Comparison of ENCODE assay signal across 36 mouse cellular contexts in genomic region chr16:92507573-92507972, GRCm38 (mm10). TPM values are rescaled to one million over a fixed set of nuclear protein-coding genes. Genes with fewer than 3 reads are reported as not detected.
"Had no signal": no experiment of that assay in that cellular context is flagged by ENCODE, and none has a peak within 500 bp of the region (broad histone marks: within the 10 kb centered on the region; RNA-seq: fewer than 3 reads in every experiment).

No protein-coding gene starts in this region.

- H3K9me3 ChIP-seq: heart, embryonic 10.5 days; heart, embryonic 12.5 days; heart, embryonic 13.5 days; heart, embryonic 15.5 days; hindbrain, embryonic 10.5 days; hindbrain, embryonic 12.5 days; hindbrain, embryonic 13.5 days; hindbrain, embryonic 15.5 days; intestine, embryonic 15.5 days; kidney, embryonic 15.5 days had no signal

- H3K4me3 ChIP-seq: heart, adult 2 months; heart, embryonic 10.5 days; heart, embryonic 12.5 days; heart, embryonic 13.5 days; heart, embryonic 15.5 days; hindbrain, embryonic 10.5 days; hindbrain, embryonic 12.5 days; hindbrain, embryonic 13.5 days; hindbrain, embryonic 15.5 days; intestine, embryonic 15.5 days; kidney, embryonic 15.5 days; layer of hippocampus, adult 2 months had no signal

- ATAC-seq: hindbrain, embryonic 16.5 days; hindbrain, postnatal 0 days; inflammation-experienced regulatory T-cells, adult 6 months; intestine, embryonic 15.5 days; intestine, embryonic 16.5 days; intestine, postnatal 0 days had no signal

- H3K27ac ChIP-seq: heart, adult 2 months; heart, embryonic 10.5 days; heart, embryonic 13.5 days; heart, embryonic 15.5 days; hindbrain, embryonic 10.5 days; hindbrain, embryonic 12.5 days; hindbrain, embryonic 13.5 days; hindbrain, embryonic 14.5 days; hindbrain, embryonic 15.5 days; hindbrain, postnatal 0 days; intestine, embryonic 15.5 days; kidney, embryonic 15.5 days; kidney, postnatal 0 days; layer of hippocampus, adult 2 months had no signal

- H3K36me3 ChIP-seq: heart, embryonic 10.5 days; heart, embryonic 12.5 days; heart, embryonic 13.5 days; heart, embryonic 15.5 days; hindbrain, embryonic 10.5 days; hindbrain, embryonic 12.5 days; hindbrain, embryonic 13.5 days; hindbrain, embryonic 15.5 days; intestine, embryonic 15.5 days; kidney, embryonic 15.5 days had no signal

- H3K4me1 ChIP-seq: heart, embryonic 12.5 days; heart, embryonic 13.5 days; heart, embryonic 15.5 days; hindbrain, embryonic 12.5 days; hindbrain, embryonic 13.5 days; intestine, embryonic 15.5 days; kidney, embryonic 15.5 days had no signal

- H3K9ac ChIP-seq: heart, embryonic 12.5 days; heart, embryonic 13.5 days; heart, embryonic 15.5 days; hindbrain, embryonic 12.5 days; hindbrain, embryonic 13.5 days; hindbrain, embryonic 14.5 days; hindbrain, embryonic 15.5 days; intestine, embryonic 15.5 days; kidney, embryonic 15.5 days had no signal

- H3K4me2 ChIP-seq: heart, embryonic 11.5 days; heart, embryonic 12.5 days; heart, embryonic 13.5 days; heart, embryonic 15.5 days; hindbrain, embryonic 12.5 days; hindbrain, embryonic 13.5 days; hindbrain, embryonic 14.5 days; hindbrain, embryonic 15.5 days; intestine, embryonic 15.5 days; kidney, embryonic 15.5 days had no signal

- DNase-seq: heart, adult 18-20 months; heart, adult 2 months; heart, postnatal 10 days; heart, postnatal 14 days; heart, postnatal 36 days; heart, postnatal 4 days; kidney, adult 11 months; kidney, adult 18-20 months; kidney, adult 2 months; kidney, adult 8-10 months; kidney, adult 9 months; kidney, postnatal 10 days; kidney, postnatal 14 days; kidney, postnatal 25 days; kidney, postnatal 36 days; kidney, postnatal 4 days; layer of hippocampus, adult 9-11 months had no signal

- H3K27me3 ChIP-seq: hindbrain, embryonic 12.5 days; hindbrain, embryonic 13.5 days; hindbrain, embryonic 15.5 days; intestine, embryonic 15.5 days; kidney, embryonic 15.5 days had no signal

RNA-seq across cellular contexts. Expression of gene Clic6, which starts 22.0 kb away (rescaled TPM):
- polyA plus RNA-seq: inflammation-experienced regulatory T-cells, adult 6 months had no signal
